Mouse (Mus musculus): ENCODE results near the gene Stard9.

- TF ChIP-seq POLR2A (IDR thresholded peaks at IDR 0.05; ENCODE audit: insufficient read length, low read depth) (no peak), MYOD1 (IDR thresholded peaks at IDR 0.05; ENCODE audit: control insufficient read depth in 1 of 3, insufficient read length in 2 of 3, low read depth in 2 of 3) (no peak), MAX (IDR thresholded peaks at IDR 0.05; ENCODE audit: low read depth) (no peak), CEBPB (IDR thresholded peaks at IDR 0.05; ENCODE audit: insufficient read depth, poor library complexity, severe bottlenecking) (no peak), POLR2AphosphoS2 (IDR thresholded peaks at IDR 0.05; ENCODE audit: insufficient read length, low read depth) (no peak), USF1 (IDR thresholded peaks at IDR 0.05; ENCODE audit: low read depth) (no peak), SRF (IDR thresholded peaks at IDR 0.05; ENCODE audit: control insufficient read depth, insufficient read length, low read depth) (no peak), E2F4 (IDR thresholded peaks at IDR 0.05; ENCODE audit: insufficient read depth) (no peak), TCF12 (IDR thresholded peaks at IDR 0.05; ENCODE audit: insufficient read depth, poor library complexity, severe bottlenecking) (no peak), MYOG (IDR thresholded peaks at IDR 0.05; ENCODE audit: control insufficient read depth in 1 of 3, insufficient read depth in 1 of 3, insufficient read length in 2 of 3, low read depth in 2 of 3) (no peak)
Observed at GRCm38 (mm10) chr2:120652925-120653284, 24.0 kb downstream of the Stard9 start.

Measured in myocyte (in vitro differentiated cells).